Mouse (Mus musculus) monocyte, adult 5-6 weeks (primary cell): ENCODE results near the gene Syt6. TPM values are rescaled to one million over a fixed set of nuclear protein-coding genes. Genes with fewer than 3 reads are reported as not detected.
"Not testable (repeated sequence)": the region's sequence is repeated elsewhere in the genome, so short reads cannot be mapped to it uniquely, and the experiment has no call there.

Source experiments
- ATAC-seq: fragments of 153-309, 156-312 bp; replicated peaks from 2 replicates; pipeline ENCODE4 v1.8.0; 2017; ENCODE audit warnings: mild to moderate bottlenecking; ENCODE audit not compliant: low TSS enrichment, insufficient number of reproducible peaks, severe bottlenecking, poor library complexity, low FRiP score
- total RNA-seq: library from RNA; stranded (forward); fragments of 200-1000, 200-491, 200-594 nt; gene quantifications from 3 replicates; pipeline ENCODE4 v1.2.3, GENCODE M21; 2017

Gene Syt6
- total RNA-seq, 1 experiment from 2014 or later, result not detected

DNA sequence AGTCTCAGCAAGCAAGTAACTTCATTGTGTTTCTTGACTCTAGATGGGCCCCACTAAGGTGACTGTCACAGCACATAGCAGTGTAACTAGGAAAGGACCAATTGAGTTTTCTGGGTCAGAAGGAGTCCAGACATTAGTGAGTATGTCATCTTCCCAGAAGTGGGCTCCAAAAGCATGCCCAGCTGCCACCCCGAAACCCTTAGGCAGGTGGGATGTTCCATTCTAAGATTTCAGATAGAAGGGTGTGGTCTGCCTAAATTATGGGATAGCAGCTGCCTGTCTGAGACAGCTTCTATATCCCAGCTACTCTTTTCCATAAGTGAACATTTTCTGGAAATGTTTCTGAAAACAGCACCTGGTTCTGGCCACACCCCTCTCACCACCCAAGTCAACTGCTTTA lies 59.2 kb downstream of the Syt6 start:
- ATAC-seq, result no peak

DNA sequence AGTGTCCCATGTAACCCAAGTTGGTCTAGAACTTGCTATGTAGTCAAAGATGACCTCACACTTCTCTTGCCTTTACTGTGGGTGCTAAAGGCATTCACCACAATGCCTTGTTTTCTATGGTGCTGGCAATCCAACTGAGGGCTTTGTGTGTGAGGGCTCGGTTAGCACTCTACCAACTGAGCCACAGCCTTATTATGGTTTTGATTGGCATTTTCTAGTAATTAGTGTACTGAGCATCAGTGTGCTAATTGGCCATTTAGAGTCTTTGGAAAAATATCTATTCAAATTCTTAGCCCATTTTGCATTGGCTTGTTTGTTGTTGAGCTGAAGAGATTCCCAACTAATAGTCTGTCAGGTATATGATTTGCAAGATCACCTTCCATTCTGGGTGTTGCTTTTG lies 62.6 kb downstream of the Syt6 start:
- no peak for ATAC-seq

DNA sequence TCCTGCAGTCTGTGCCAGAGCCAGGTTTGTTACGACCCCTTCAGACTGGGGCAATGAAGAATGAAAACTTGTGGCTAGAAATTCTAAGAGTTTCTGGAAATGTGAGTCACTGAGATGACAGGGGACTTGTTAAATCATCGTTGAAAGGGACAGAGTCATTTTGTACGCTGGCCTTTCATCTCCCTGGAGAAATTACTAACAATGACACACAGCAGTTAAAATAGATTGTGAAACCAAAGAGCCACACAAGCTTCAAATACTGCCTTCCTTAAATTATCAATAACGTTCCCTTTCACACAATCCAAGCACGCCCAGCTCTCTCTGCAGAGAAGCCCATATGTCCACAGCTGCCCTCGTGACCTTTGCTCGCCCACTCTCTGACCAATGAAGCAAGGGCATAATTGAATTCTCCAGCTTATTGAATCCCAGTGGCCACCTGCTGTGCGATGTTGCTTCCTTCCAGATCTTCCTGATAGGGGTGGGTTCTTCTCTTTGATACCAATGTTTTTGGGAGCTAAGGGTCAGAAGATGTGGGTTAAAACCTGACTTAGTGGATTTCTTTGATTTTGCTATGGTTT lies 65.3 kb downstream of the Syt6 start:
- ATAC-seq, result no peak

DNA sequence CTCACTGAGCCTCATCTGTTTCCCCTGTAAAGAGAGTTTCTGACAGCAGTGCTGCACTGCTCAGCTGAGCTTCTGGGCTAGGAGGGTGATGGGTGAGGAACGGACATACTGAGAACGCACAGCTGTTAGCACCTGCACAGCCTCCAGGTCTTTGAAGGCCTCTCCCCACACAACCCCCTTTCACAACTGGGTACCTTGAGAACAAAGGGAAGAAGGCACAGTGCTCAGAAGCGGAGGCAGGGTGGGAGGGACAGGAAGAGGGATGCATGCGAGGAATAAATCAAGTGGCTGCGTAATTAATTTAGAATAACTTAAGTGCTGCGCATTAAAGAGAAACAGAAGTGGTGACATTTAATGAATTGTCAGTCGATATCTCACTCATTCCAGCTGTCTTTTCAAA lies 66.3 kb downstream of the Syt6 start:
- no peak for ATAC-seq

DNA sequence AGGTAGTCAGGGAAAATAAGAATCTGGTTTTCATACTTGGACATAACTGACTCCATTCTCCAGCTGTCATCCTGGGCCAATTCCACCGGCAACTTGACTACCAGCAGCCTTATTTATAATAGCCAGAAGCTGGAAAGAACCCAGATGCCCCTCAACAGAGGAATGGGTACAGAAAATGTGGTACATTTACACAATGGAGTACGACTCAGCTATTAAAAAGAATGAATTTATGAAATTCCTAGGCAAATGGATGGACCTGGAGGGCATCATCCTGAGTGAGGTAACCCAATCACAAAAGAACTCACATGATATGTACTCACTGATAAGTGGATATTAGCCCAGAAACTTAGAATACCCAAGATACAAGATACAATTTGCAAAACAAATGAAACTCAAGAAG lies 70.9 kb downstream of the Syt6 start, which contains the start of gene Atg4a-ps:
Gene Atg4a-ps (minus strand): TSS at position 101 of the 400 bp plus-strand sequence.
- not testable (repeated sequence) for ATAC-seq

DNA sequence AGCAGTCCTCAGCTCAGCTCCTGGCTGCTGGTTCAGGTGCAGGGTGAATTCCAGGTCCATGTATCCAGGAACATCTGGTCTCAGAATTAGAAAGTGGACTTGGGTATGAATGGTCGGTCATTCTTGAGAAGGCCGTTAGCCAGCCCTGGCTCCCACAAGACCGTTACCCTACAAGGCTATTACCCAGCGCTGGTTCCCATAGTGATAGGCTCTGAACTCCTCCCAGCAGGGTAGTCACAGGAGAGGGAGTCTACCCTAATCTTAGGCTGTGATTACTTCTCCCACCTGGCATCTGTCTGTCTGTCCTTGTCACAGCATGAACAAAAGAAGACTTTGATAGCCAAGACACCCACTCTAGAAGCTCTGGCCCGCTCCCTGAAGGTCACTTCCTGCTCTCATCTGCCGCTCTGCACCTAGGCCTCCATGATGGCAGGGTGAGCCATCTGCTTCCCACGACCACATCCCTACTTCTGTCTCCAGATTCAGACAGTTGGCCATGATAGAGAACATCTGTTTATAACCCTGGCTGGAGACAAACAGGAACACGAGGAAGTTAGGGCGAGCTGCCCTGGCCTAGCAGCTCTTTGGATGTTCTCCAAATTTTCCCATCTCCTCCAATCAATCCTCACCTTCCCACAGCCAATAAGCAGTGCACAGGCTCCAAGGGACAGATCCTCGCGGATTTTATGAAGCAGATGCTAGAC lies 72.3 kb downstream of the Syt6 start:
- ATAC-seq, result no peak

DNA sequence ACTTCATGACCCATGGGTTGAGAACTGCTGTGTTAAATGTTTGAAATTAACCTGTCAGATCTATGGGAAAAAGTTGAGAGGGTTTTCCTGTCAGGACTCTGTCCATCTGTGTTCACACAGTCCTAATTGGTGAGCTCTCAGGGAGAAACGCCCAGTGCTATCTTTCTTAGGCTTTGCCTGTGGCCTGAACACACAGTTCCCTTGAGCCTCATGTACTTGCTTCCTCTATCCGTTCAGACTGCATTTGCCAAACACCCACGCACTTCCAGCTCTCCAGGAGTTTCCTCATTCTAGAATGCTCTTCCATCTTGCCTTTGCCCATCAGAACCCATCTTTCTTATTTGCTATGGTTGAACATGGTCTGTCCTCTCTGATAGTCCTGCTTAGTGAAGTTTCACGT lies 73.5 kb downstream of the Syt6 start:
- ATAC-seq, result no peak

DNA sequence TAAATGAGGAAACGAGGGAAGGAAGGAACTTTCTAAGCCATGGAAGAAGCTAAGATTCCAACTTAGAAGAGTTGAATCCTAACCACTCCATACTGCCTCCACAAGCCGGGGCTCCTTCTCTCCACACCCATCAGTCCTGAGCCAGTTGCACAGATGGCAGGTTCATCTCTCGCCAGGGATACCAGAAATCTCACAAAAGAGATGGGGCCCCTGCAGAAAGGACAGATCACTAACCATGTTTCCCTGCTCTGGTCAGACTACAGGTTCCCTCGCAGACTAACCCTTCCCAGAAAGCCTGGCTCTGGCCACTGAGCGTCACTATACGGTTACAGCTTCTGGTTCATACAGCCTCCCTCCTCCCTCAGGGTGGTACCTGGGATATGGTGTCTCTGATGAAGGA lies 74.7 kb downstream of the Syt6 start:
- no peak for ATAC-seq

DNA sequence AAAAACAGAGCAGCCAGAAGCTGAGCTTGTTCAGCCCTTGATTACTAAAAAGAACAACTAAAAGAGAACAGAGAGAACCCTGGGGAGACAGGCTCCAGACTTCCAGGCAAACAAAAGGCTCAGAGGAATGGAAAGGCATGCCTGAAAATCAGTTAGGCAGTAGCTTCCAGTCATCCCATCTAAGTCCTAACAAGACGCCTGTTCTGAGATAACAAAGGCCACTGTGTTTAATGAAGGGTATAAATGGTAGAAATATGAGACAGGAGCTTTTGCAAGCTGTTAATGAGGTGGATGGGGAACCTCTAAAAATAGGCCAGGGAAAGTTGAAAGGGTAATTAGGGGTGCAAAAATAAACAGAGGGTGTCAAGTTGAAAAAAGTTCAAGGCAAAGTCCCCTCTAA lies 75.4 kb downstream of the Syt6 start:
- ATAC-seq, result no peak

DNA sequence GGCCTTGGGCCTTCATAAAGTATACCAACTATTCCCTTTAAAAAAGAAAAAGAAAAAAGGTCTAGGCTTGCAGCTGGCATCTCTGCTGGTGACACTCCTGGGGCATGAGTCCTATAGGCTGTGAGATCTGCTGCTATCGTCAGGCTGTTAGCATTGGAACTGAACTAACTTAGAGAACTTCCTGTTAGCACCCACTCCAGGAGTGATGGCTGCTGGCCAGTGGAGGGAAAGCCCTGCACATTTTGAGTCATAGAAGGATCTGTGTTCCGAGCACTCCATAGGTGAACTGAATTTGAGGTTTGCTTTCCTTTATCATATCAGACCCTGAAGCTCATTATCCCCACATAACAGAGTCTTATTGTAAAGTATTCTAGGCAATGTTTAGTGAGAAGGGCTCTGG lies 85.0 kb downstream of the Syt6 start:
- ATAC-seq, result no peak

DNA sequence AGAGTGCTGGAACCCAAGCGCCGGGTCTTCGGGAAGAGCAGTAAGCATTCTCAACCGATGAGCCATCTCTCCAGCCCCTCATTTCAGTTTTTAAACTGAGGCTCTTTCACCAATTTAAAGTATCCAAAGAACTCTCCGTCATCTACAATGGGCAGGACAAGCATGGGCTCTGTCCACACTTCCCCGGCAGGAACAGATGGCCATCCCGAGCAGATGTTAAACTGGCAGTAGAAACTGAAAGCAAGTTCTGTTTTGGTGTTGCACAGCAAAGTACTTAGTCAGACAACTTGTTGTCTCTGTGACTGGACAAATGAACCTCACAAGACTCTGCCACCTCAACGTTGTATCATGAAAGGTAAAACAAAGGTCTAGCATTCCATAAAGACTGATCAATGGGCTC lies 86.7 kb downstream of the Syt6 start:
- ATAC-seq, result no peak

DNA sequence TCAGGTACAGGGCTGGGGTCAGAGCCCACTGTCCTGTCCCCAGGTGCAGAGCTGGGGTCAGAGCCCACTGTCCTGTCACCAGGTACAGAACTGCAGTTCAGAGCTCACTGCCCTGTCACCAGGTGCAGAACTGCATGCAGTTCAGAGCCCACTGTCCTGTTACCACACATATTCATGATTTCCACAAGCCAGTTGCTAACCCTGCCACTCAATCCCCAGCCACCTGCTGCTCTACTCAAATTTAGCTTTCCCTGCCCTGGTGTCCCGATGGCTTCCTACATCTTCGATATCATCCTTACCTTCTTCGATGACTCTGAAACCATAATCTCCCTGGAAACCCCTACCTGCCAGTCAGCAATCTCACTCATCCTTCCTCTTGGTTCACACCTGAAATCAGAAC lies 88.4 kb downstream of the Syt6 start:
- no peak for ATAC-seq

DNA sequence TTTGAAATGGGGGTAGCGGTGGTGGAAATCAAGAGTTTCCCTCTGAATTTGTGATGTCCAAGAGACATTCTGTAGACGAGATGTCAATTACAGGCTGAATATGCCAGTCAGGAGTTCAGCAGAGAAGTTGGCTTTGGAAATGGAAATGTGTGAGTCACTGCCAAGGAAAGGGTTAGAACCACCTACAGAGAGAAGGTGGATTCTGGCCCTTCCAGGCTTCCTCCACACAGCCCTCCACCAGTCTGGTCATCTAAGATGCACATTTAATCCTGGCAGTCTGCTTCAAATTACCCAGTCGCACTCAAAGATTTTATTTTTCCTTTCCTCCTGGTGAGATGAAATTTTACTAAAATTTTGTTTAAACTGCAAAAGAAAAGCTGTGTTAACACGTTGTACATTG lies 97.1 kb downstream of the Syt6 start:
- no peak for ATAC-seq

DNA sequence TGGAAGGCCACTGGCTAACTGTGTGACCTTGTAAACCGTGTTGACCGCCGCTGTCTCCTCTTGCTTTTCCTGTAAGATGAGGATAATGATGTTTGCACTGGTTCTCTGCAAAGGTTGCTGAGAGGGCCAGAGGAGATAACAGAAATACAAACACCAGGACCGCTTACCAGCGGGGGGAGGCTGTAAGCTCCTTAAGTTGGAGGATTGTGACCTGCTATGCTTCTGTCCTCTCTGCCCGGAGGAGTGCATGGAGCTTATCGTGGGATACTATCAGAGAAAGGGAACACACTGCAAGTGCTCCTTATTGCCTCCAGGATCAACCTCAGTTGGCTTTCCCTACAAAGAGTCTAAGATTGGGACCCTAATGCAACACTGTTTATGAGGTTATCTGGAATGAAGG lies 97.7 kb downstream of the Syt6 start:
- ATAC-seq, result no peak

DNA sequence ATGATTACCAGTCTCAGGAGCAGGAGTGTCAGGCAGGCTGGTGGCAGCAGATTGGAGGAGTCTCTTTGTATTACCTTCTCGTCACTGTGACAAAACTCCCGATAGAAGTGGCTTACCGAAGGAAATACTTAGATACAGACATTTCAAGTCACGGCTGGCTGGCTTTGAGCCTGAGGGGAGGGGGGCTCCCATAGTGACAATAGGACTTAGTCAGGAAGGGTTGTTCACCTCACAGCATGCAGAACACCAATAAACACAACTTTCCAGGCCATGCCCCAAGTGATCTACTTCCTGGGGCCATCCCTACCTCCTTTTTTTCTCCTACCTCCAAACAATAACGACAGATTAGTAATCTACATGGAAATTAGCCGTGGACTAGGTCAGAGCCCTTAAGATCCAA lies 103.8 kb downstream of the Syt6 start:
- ATAC-seq, result no peak

DNA sequence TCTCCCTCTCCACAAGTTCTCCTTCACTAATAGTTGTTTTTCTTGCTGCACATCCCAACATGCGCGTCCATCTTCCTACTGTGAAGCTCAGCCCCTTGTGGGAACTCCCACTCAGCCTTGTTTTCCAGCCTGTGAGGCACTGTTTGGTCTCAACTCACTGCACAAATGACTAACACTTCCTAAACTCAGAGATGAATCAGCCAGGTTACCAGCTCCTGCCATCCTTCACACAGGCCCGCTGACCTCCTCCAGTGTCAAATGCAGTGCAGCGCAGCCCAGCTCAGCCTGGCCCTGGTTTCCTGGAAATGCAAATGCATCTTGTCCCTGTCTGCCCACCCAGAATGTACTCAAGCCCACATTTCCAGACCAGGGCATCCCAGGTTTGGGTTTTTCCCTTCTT lies 107.4 kb downstream of the Syt6 start:
- no peak for ATAC-seq

DNA sequence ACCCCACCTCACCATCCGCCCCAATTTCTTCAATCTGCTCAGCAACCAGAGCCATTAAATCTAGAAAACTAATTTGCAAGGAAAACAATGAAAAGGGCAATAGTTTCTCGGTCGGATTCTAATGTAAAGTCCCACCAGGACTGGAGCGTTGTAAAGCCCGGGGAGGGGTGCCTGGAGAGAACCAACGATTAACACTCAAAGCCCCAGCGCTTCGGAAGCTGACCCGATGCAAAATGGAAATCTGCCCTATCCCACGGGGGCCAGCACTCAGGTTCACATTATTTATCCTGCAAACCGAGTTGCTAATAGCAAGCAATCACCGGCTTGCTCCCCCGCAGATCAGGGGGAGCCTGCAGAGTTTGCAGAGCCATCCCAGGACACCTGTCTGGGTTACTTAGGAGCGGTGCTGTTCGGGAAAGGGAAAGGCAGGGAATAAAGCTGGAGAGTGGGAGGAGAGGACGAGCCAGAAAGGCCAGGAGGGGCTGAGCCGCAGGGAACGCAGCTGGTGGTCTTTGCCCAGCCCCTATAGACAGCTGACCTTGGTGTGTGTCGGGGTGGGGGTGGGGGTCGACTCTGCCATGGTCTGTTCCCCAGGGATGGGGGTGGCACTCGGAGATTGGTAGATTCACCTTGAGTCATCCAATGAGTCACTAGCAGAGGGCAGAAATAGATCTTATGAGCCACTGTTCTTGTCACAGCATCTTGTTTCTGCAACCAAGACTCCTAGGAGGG lies 108.4 kb downstream of the Syt6 start:
- no peak for ATAC-seq

DNA sequence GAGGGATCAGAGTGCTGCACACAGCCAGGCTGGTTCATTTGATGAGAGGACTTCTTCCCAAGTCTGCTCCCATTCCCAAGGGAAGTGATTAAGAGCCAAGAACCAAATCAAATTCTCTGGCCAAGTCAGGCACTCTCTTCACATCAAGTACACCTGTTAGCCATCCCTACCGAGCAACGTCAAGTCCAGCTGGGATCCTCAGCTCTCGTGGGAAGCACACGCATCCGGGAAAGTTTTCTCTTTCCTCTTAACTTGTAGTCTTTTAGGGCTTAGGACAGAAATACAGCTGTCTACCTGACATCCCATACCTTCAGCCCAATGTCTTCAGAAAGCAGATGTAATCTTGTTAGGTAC lies 108.9 kb downstream of the Syt6 start:
- ATAC-seq, result no peak

DNA sequence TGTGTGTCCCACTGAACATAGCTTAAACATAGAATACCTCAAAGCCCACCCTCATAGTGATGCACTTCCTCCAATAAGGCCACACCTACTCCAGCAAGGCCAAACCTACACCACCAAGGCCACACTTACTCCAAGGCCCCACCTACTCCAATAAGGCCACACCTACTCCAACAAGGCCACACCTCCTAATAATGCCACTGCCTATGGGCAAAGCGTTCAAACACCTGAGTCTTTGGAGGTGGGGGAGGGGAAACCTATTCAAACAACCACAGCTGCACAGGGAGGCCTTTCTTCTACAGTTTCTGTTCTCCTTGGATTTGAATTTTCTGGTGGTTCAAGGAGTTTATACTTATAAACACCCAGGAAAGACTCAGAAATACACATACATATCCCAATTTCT lies 114.0 kb downstream of the Syt6 start:
- no peak for ATAC-seq

DNA sequence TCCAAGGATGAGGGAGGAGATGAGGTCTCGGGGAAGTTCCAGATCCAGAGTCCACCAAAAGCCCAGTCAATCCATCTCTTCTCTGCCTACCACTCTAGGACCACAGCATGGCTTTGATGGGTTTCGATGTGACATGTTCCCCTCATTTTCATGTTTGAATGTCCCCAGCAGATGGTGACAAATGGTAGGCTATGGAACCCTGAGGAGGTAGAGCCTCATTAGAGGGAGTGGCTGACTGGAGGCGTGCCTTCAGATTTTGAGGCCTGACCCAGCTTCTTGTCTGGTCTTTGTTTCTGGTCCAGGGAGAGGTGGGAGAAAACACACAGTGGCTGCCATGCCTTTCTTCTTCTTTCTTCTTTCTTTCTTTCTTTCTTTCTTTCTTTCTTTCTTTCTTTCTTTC lies 115.5 kb downstream of the Syt6 start:
- no peak for ATAC-seq
